Mouse (Mus musculus) ES-Bruce4 (cell line): ENCODE data around the gene Frs3.

ENCODE experiments used
- EP300 ChIP-seq: IDR thresholded peaks from 2 replicates; pipeline ENCODE4 v1.6.1; 2011; ENCODE audit warnings: low read depth, low read length; ENCODE audit not compliant: insufficient read depth
- POLR2A ChIP-seq: IDR thresholded peaks from one replicate; pipeline ENCODE4 v1.8.1; 2011; ENCODE audit warnings: low read length; ENCODE audit not compliant: insufficient read depth

GRCm38 (mm10) chr17:47651953-47652352 is 36.9 kb upstream of the Frs3 start:
- TF ChIP-seq POLR2A: no peak
- TF ChIP-seq EP300: no peak
